Mouse (Mus musculus): Measurements from ENCODE around the gene Psmd11. TPM values are rescaled to one million over a fixed set of nuclear protein-coding genes. Genes with fewer than 3 reads are reported as not detected.
A peak's percentile ranks its signal among the peaks of the same experiment; 100 is the strongest.

Gene Psmd11
- polyA plus RNA-seq, 1 experiment from 2014 or later, result 256 TPM

DNA sequence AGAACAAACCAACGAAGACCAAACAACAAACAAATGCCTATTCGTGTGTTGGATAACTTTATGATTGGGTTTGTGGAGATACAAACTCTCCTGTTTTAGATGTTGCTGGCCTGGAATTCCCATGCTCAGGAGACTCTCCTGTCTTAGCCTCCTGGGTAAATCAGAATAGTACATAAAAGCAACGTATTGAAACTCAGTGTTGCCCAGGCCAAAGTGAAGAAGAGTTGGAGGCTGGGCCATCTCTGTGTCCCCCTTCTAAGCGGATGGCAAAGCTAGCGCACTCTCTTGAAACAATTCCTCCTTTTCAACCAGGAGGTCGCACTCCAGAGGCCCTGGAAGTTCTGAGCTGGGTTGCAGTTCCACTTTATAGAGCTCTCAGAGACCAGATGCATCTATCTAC is 74.9 kb downstream of the Psmd11 start:
- H3K4me1 ChIP-seq (replicated peaks; ENCODE audit: control insufficient read depth, insufficient read depth, low read length), result peaks cover 13% of the 10 kb centered on the region; the same call in 1 of the 2 replicates
- H3K9me3 ChIP-seq (ENCODE audit: control insufficient read depth, low read length), result no peaks in the 10 kb centered on the region
- H3K4me2 ChIP-seq, result no peak overlapping the region
- no peak for DNase-seq (ENCODE audit: low spot score)
- H3K9ac ChIP-seq (ENCODE audit: low read depth, low read length), result no peak overlapping the region
- no peak overlapping the region for H3K4me3 ChIP-seq (ENCODE audit: low read depth, low read length)
- no peaks in the 10 kb centered on the region for H3K27me3 ChIP-seq (replicated peaks; ENCODE audit: control insufficient read depth, insufficient read depth, low read length)
- no peak for ATAC-seq (replicated peaks; ENCODE audit: low FRiP score)
- WGBS, result 74% methylated on average over 6 of the region's 6 CpGs
- H3K27ac ChIP-seq (ENCODE audit: low read depth, low read length), result no peak overlapping the region
- no peaks in the 10 kb centered on the region for H3K36me3 ChIP-seq (ENCODE audit: control insufficient read depth, insufficient read depth, low read length)

DNA sequence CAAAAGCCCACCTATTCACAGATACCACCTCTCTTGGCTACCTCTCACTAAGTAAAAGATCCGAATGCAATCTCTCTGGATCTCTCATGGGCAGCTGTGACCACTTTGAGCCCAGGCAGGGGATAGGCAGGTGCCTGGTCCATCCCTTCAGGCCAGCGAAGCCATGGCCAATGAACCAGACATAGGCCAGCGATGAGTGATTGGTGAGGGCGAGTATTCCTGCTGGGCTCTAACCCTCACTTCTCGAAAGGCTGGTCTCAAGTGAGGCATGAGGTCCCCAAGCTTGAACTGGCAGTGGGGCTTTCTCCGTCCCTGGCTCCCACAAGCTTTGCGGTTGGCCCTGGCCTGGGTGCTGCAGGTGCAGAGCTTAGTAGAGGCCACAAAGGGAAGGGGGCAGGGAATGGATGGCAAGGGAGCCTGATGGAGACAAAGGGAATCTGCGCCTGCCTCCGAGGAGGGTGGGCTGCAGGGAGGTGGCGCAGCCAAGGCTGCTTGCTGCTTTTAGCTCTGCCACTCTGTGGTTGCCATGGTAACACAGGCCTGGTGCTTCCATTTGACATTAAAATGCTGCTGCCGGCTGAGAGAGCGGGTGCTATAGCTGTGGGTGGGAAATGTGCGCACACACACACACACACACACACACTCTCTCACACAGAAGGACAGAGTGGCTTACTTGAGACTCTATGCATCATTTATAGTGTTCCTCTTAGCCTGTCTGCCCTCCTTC is 75.5 kb downstream of the Psmd11 start:
- 51% methylated on average over 13 of the region's 13 CpGs for WGBS
- Histone ChIP-seq H3K27ac (ENCODE audit: low read depth, low read length) (no peak overlapping the region), H3K27me3 (replicated peaks; ENCODE audit: control insufficient read depth, insufficient read depth, low read length) (no peaks in the 10 kb centered on the region), H3K9ac (ENCODE audit: low read depth, low read length) (no peak overlapping the region), H3K4me1 (replicated peaks; ENCODE audit: control insufficient read depth, insufficient read depth, low read length) (peaks cover 14% of the 10 kb centered on the region), H3K4me3 (ENCODE audit: low read depth, low read length) (no peak overlapping the region), H3K36me3 (ENCODE audit: control insufficient read depth, insufficient read depth, low read length) (no peaks in the 10 kb centered on the region), H3K9me3 (ENCODE audit: control insufficient read depth, low read length) (no peaks in the 10 kb centered on the region), H3K4me2 (no peak overlapping the region)
- ATAC-seq (replicated peaks; ENCODE audit: low FRiP score) (no peak), DNase-seq (ENCODE audit: low spot score) (no peak)

DNA sequence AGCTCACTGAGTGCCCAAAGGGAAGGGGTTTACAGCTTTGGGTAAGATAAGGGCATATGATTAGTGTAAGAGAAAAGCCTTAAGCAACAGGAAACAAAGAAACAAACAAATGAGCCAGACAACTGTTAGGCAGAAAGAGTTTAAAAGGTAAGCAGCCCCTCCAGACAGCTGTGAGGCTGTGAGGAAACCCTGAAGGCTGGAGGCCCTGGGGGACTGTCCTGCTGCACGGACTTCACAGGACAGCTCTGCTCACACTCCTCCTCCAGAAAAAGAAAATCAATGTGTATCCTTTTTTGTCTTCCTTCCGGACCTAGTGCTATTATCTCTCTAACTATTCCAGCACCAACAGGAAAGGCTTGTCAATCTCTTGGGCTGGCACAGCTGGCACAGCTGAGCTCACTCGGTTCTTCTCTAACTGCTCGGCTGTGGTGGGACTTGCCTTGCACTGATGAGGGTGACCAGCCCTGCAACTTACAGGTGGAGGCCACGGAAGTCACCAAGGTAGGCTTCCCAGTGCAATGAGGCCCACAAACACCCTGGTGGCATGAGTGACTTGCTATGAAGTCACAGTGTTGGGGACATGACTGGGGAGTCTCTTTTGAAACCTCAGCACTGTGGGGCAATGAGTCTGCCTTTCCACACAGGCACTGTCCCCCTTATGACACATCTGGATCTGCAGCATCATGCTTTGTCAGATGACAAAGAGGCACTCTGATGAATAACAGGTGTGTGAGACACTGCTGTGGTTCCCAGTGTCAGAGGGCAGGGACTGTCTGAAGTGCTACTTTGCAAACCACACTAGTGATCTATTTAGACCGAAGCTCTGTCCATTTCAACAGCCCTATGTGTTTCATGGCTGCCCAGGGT is 76.3 kb downstream of the Psmd11 start:
- ATAC-seq (replicated peaks; ENCODE audit: low FRiP score) (no peak), DNase-seq (ENCODE audit: low spot score) (no peak)
- H3K36me3 ChIP-seq (ENCODE audit: control insufficient read depth, insufficient read depth, low read length), result no peaks in the 10 kb centered on the region
- no peaks in the 10 kb centered on the region for H3K9me3 ChIP-seq (ENCODE audit: control insufficient read depth, low read length)
- H3K27ac ChIP-seq (ENCODE audit: low read depth, low read length), result no peak overlapping the region
- H3K4me2 ChIP-seq, result no peak overlapping the region
- H3K27me3 ChIP-seq (replicated peaks; ENCODE audit: control insufficient read depth, insufficient read depth, low read length), result no peaks in the 10 kb centered on the region
- no peak overlapping the region for H3K4me3 ChIP-seq (ENCODE audit: low read depth, low read length)
- 38% methylated on average over 6 of the region's 6 CpGs for WGBS
- H3K4me1 ChIP-seq (replicated peaks; ENCODE audit: control insufficient read depth, insufficient read depth, low read length), result peaks cover 9% of the 10 kb centered on the region
- no peak overlapping the region for H3K9ac ChIP-seq (ENCODE audit: low read depth, low read length)

DNA sequence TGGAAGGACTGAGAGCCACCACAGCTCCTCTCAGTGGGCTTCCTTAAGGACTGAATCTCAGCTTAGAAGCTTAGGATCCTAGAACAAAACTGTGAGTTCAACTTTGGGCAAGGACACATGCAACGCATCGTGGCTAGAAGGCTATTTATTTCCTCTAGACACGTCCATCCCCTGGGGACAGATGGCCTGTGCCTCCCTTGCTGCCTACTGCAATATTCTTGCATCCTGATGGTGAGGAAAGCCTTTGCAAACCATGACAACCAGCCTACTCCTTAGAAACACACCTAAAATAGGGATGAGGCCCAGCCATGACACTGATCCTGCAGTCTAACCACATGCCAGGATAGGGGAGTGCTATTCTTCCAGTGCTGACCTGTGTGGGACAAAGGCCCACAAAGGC is 77.2 kb downstream of the Psmd11 start:
- H3K27me3 ChIP-seq (replicated peaks; ENCODE audit: control insufficient read depth, insufficient read depth, low read length), result no peaks in the 10 kb centered on the region
- no peak overlapping the region for H3K9ac ChIP-seq (ENCODE audit: low read depth, low read length)
- ATAC-seq (replicated peaks; ENCODE audit: low FRiP score), result no peak
- no peak overlapping the region for H3K4me2 ChIP-seq
- no peak overlapping the region for H3K4me3 ChIP-seq (ENCODE audit: low read depth, low read length)
- H3K27ac ChIP-seq (ENCODE audit: low read depth, low read length), result no peak overlapping the region
- 85% methylated on average over 3 of the region's 3 CpGs for WGBS
- no peaks in the 10 kb centered on the region for H3K36me3 ChIP-seq (ENCODE audit: control insufficient read depth, insufficient read depth, low read length)
- no peak for DNase-seq (ENCODE audit: low spot score)
- H3K9me3 ChIP-seq (ENCODE audit: control insufficient read depth, low read length), result no peaks in the 10 kb centered on the region
- peaks cover 9% of the 10 kb centered on the region for H3K4me1 ChIP-seq (replicated peaks; ENCODE audit: control insufficient read depth, insufficient read depth, low read length)

DNA sequence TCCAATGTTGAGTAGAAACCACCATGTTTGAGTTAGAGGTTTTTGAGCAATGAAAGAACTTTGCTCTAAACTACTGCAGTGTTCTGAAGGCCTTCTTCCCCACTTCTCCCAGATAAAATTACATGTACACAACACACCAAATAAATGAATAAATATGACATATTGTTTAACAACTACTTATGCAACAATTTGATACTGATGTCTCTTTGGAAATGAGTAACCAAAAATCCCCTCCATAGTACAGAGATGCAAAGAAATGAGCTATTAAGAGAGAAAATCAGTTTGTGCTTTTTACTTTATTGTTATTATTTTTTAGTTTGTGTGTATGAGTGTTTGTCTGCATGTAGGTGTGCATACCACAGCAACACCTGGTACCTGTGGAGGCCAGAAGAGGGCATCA is 78.1 kb downstream of the Psmd11 start:
- Histone ChIP-seq H3K36me3 (ENCODE audit: control insufficient read depth, insufficient read depth, low read length) (no peaks in the 10 kb centered on the region), H3K4me2 (no peak overlapping the region), H3K27me3 (replicated peaks; ENCODE audit: control insufficient read depth, insufficient read depth, low read length) (no peaks in the 10 kb centered on the region), H3K9me3 (ENCODE audit: control insufficient read depth, low read length) (no peaks in the 10 kb centered on the region), H3K4me3 (ENCODE audit: low read depth, low read length) (no peak overlapping the region), H3K9ac (ENCODE audit: low read depth, low read length) (no peak overlapping the region), H3K4me1 (replicated peaks; ENCODE audit: control insufficient read depth, insufficient read depth, low read length) (peaks cover 9% of the 10 kb centered on the region), H3K27ac (ENCODE audit: low read depth, low read length) (no peak overlapping the region)
- no peak for ATAC-seq (replicated peaks; ENCODE audit: low FRiP score)
- no peak for DNase-seq (ENCODE audit: low spot score)

DNA sequence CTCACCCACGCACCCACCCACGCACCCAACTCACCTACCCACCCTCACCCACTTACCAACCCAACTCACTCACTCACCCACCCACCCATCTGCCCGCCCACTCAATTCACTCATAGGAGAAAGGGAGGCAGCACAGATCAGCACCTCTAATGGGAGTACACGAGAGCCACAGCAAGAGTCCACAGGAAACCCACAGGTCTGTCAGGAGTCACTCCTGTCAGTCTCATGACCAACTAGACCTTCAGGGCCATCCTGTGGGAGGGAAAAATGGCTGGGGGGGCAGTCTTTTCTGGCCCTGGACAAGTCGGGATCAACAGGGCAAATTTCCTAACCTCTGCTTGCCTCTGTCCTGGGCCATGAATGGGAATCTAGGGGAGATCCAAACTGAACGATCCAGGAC is 79.4 kb downstream of the Psmd11 start:
- Histone ChIP-seq H3K4me3 (ENCODE audit: low read depth, low read length) (no peak overlapping the region), H3K27me3 (replicated peaks; ENCODE audit: control insufficient read depth, insufficient read depth, low read length) (no peaks in the 10 kb centered on the region), H3K27ac (ENCODE audit: low read depth, low read length) (no peak overlapping the region), H3K4me2 (no peak overlapping the region), H3K36me3 (ENCODE audit: control insufficient read depth, insufficient read depth, low read length) (no peaks in the 10 kb centered on the region), H3K4me1 (replicated peaks; ENCODE audit: control insufficient read depth, insufficient read depth, low read length) (peaks cover 9% of the 10 kb centered on the region), H3K9me3 (ENCODE audit: control insufficient read depth, low read length) (no peaks in the 10 kb centered on the region), H3K9ac (ENCODE audit: low read depth, low read length) (no peak overlapping the region)
- DNase-seq (ENCODE audit: low spot score), result no peak
- no peak for ATAC-seq (replicated peaks; ENCODE audit: low FRiP score)
- WGBS, result 77% methylated on average over 6 of the region's 6 CpGs

DNA sequence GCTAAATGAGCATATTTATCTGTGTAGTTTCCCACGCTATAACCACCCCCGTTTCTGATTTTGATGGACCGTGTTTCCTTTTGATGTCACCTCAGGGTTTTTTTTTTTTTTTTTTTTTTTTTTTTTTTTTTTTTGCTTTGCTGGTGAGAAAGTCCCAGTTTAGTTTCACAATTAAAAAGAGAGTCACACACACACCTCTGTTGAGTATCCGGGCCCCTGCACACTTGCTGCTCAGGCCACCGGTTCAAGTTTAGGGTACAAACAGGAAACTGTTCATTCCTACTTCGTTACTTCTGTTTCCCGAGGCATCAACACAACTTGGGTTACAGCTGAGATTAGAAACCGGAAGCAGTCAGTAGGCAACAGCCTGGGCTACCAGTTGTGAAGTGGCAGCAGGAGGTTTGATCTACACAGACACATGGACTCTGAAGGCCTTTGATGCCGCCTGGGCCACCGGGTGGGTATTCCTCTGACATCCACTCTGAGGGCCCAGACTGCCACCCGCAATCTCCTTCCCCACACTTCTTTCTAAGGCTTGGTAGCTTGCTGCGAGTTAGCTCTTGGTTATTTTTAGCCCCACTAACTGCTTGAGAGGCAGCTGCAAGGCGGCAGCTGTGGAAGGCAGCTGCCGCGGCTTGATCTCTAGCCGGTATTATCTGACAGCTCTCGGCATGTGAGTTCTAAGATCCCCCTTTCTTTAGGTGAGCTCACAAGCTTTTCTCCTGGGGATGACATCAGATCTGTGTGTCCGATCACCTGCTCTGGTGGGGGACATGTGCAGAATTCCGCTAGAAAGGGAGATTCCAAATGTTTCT is 80.2 kb downstream of the Psmd11 start:
- 29% methylated on average over 19 of the region's 19 CpGs for WGBS
- Histone ChIP-seq H3K27ac (ENCODE audit: low read depth, low read length) (no peak overlapping the region), H3K9ac (ENCODE audit: low read depth, low read length) (no peak overlapping the region; the same call in 1 of the 2 replicates), H3K27me3 (replicated peaks; ENCODE audit: control insufficient read depth, insufficient read depth, low read length) (no peaks in the 10 kb centered on the region), H3K36me3 (ENCODE audit: control insufficient read depth, insufficient read depth, low read length) (no peaks in the 10 kb centered on the region), H3K4me2 (peak overlapping the region; percentile 37), H3K4me3 (ENCODE audit: low read depth, low read length) (no peak overlapping the region), H3K9me3 (ENCODE audit: control insufficient read depth, low read length) (no peaks in the 10 kb centered on the region), H3K4me1 (replicated peaks; ENCODE audit: control insufficient read depth, insufficient read depth, low read length) (peaks cover 9% of the 10 kb centered on the region)
- ATAC-seq (replicated peaks; ENCODE audit: low FRiP score) (no peak), DNase-seq (ENCODE audit: low spot score) (no peak)

DNA sequence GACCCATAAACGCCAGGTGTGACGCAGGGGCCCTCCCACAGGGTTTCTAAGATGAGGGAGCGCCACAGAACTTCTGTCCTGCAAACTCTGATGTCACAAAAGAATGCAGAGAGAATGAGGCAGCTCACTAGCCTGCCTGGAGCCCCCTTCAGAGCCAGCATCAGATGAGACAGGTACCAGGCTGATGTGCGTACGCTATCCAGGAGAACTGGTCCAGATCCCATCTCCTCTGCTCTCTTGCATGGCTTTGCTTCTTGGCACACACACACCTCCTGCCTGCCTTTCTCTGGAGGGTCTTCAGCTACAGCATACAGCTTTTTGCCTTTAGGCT is 80.7 kb downstream of the Psmd11 start:
- WGBS, result 59% methylated on average over 5 of the region's 5 CpGs
- no peak for DNase-seq (ENCODE audit: low spot score)
- H3K27me3 ChIP-seq (replicated peaks; ENCODE audit: control insufficient read depth, insufficient read depth, low read length), result no peaks in the 10 kb centered on the region
- H3K27ac ChIP-seq (ENCODE audit: low read depth, low read length), result no peak overlapping the region
- no peak overlapping the region for H3K4me3 ChIP-seq (ENCODE audit: low read depth, low read length)
- H3K9me3 ChIP-seq (ENCODE audit: control insufficient read depth, low read length), result no peaks in the 10 kb centered on the region
- H3K36me3 ChIP-seq (ENCODE audit: control insufficient read depth, insufficient read depth, low read length), result no peaks in the 10 kb centered on the region
- H3K4me2 ChIP-seq, result peak overlapping the region; percentile 37; the same call in 1 of the 2 replicates
- no peak overlapping the region for H3K9ac ChIP-seq (ENCODE audit: low read depth, low read length)
- peaks cover 6% of the 10 kb centered on the region for H3K4me1 ChIP-seq (replicated peaks; ENCODE audit: control insufficient read depth, insufficient read depth, low read length)
- ATAC-seq (replicated peaks; ENCODE audit: low FRiP score), result no peak

All from liver, embryonic 11.5 days (tissue).